21 mouse cellular contexts compared by ENCODE assay signal in genomic region chr7:24533031-24533571, GRCm38 (mm10). TPM values are rescaled to one million over a fixed set of nuclear protein-coding genes. Genes with fewer than 3 reads are reported as not detected.
DNase-seq lines count a peak whose midpoint lies in the region; ATAC-seq and TF ChIP-seq lines count a peak whose summit lies in the region.
"Had no signal": no experiment of that assay in that cellular context is flagged by ENCODE, and none has a peak within 500 bp of the region (broad histone marks: within the 10 kb centered on the region; RNA-seq: fewer than 3 reads in every experiment).

No protein-coding gene starts in this region.

- H3K27ac ChIP-seq in hindbrain, embryonic 10.5 days = no peak overlapping the region
- no peak overlapping the region for H3K27ac ChIP-seq in hindbrain, postnatal 0 days
- no peak overlapping the region for H3K27ac ChIP-seq in ES-Bruce4 (ENCODE audit: insufficient read depth, low read length)
- H3K27ac ChIP-seq in embryonic facial prominence, embryonic 12.5 days = no peak overlapping the region
- no peak overlapping the region for H3K27ac ChIP-seq in midbrain, embryonic 13.5 days
- H3K27ac ChIP-seq: limb, embryonic 15.5 days had no signal

- no peak for ATAC-seq in hindbrain, postnatal 0 days
- ATAC-seq in embryonic facial prominence, embryonic 12.5 days (ENCODE audit: insufficient number of reproducible peaks, insufficient read depth, low FRiP score, low TSS enrichment) = no peak
- ATAC-seq in midbrain, embryonic 13.5 days = no peak

- H3K9ac ChIP-seq in hindbrain, postnatal 0 days (replicated peaks; ENCODE audit: low read length) = no peak overlapping the region
- H3K9ac ChIP-seq in ES-Bruce4 (ENCODE audit: low read depth, poor library complexity, severe bottlenecking) = peak overlapping the region; percentile 54
- H3K9ac ChIP-seq in embryonic facial prominence, embryonic 12.5 days = peak overlapping the region; percentile 30; the same call in 1 of the 2 replicates
- peak overlapping the region; percentile 59; the same call in 1 of the 2 replicates for H3K9ac ChIP-seq in midbrain, embryonic 13.5 days (replicated peaks)
- H3K9ac ChIP-seq: limb, embryonic 15.5 days had no signal

- H3K4me1 ChIP-seq in hindbrain, embryonic 10.5 days (replicated peaks) = peaks cover 43% of the 10 kb centered on the region
- peaks cover 12% of the 10 kb centered on the region; the same call in 1 of the 2 replicates for H3K4me1 ChIP-seq in hindbrain, postnatal 0 days (ENCODE audit: insufficient read depth, low read length)
- no peaks in the 10 kb centered on the region for H3K4me1 ChIP-seq in ES-Bruce4 (ENCODE audit: control insufficient read depth, insufficient read depth, low read length)
- peaks cover 30% of the 10 kb centered on the region for H3K4me1 ChIP-seq in embryonic facial prominence, embryonic 12.5 days
- peaks cover 49% of the 10 kb centered on the region for H3K4me1 ChIP-seq in midbrain, embryonic 13.5 days (replicated peaks)

- no peak for DNase-seq in hindbrain, embryonic 10.5 days (ENCODE audit: low spot score)
- DNase-seq in hindbrain, postnatal 0 days (ENCODE audit: low spot score) = no peak
- no peak for DNase-seq in left cerebral cortex, postnatal 4 days
- DNase-seq in kidney, postnatal 10 days = no peak
- DNase-seq: cerebellum, adult 11-12 months; kidney, adult 11 months; lung, adult 18-20 months; retina, postnatal 1 day; thymus, postnatal 4 days had no signal

- H3K4me2 ChIP-seq in hindbrain, postnatal 0 days (ENCODE audit: low read depth, low read length) = no peak overlapping the region
- no peak overlapping the region for H3K4me2 ChIP-seq in embryonic facial prominence, embryonic 12.5 days (replicated peaks)
- H3K4me2 ChIP-seq in midbrain, embryonic 13.5 days (replicated peaks) = peak overlapping the region; percentile 42

- H3K36me3 ChIP-seq in hindbrain, embryonic 10.5 days = peaks cover 38% of the 10 kb centered on the region
- peaks cover 17% of the 10 kb centered on the region; the same call in 1 of the 2 replicates for H3K36me3 ChIP-seq in hindbrain, postnatal 0 days (ENCODE audit: insufficient read depth, low read length)
- no peaks in the 10 kb centered on the region for H3K36me3 ChIP-seq in ES-Bruce4 (ENCODE audit: control insufficient read depth, insufficient read depth, low read length, poor library complexity, severe bottlenecking)
- peaks cover 34% of the 10 kb centered on the region for H3K36me3 ChIP-seq in embryonic facial prominence, embryonic 12.5 days
- H3K36me3 ChIP-seq in midbrain, embryonic 13.5 days = peaks cover 36% of the 10 kb centered on the region

- 54% methylated on average over 28 of the region's 28 CpGs for WGBS in hindbrain, embryonic 10.5 days
- WGBS in hindbrain, postnatal 0 days = 67% methylated on average over 28 of the region's 28 CpGs
- 64% methylated on average over 28 of the region's 28 CpGs for WGBS in embryonic facial prominence, embryonic 12.5 days
- 59% methylated on average over 28 of the region's 28 CpGs for WGBS in midbrain, embryonic 13.5 days

- peak overlapping the region; percentile 37 for H3K4me3 ChIP-seq in hindbrain, embryonic 10.5 days
- H3K4me3 ChIP-seq in hindbrain, postnatal 0 days (ENCODE audit: low read length) = no peak overlapping the region
- peak overlapping the region; percentile 61 for H3K4me3 ChIP-seq in ES-Bruce4 (ENCODE audit: low read depth, low read length)
- H3K4me3 ChIP-seq in embryonic facial prominence, embryonic 12.5 days = no peak overlapping the region
- peak overlapping the region; percentile 14 for H3K4me3 ChIP-seq in midbrain, embryonic 13.5 days (replicated peaks)
- H3K4me3 ChIP-seq: limb, embryonic 15.5 days had no signal

- no peaks in the 10 kb centered on the region for H3K9me3 ChIP-seq in hindbrain, embryonic 10.5 days
- H3K9me3 ChIP-seq in hindbrain, postnatal 0 days (ENCODE audit: low read length) = no peaks in the 10 kb centered on the region
- H3K9me3 ChIP-seq in ES-Bruce4 (replicated peaks; ENCODE audit: control insufficient read depth, insufficient read depth, low read length, poor library complexity, severe bottlenecking) = no peaks in the 10 kb centered on the region
- H3K9me3 ChIP-seq in embryonic facial prominence, embryonic 12.5 days = no peaks in the 10 kb centered on the region
- H3K9me3 ChIP-seq in midbrain, embryonic 13.5 days = no peaks in the 10 kb centered on the region
- H3K9me3 ChIP-seq: limb, embryonic 15.5 days had no signal

- H3K27me3 ChIP-seq in hindbrain, embryonic 10.5 days (ENCODE audit: insufficient read depth, poor library complexity, severe bottlenecking) = peaks cover 41% of the 10 kb centered on the region
- no peaks in the 10 kb centered on the region for H3K27me3 ChIP-seq in hindbrain, postnatal 0 days (ENCODE audit: insufficient read depth, low read length)
- no peaks in the 10 kb centered on the region for H3K27me3 ChIP-seq in ES-Bruce4 (ENCODE audit: control insufficient read depth, insufficient read depth, low read length, poor library complexity, severe bottlenecking)
- peaks cover 12% of the 10 kb centered on the region for H3K27me3 ChIP-seq in embryonic facial prominence, embryonic 12.5 days
- peaks cover 11% of the 10 kb centered on the region for H3K27me3 ChIP-seq in midbrain, embryonic 13.5 days

- no peak; the same call in 1 of the 2 replicates for TF ChIP-seq CTCF in hindbrain, postnatal 0 days (IDR thresholded peaks at IDR 0.05; ENCODE audit: low read depth)
- peak; percentile 57 for TF ChIP-seq CTCF in ES-Bruce4 (IDR thresholded peaks at IDR 0.05; ENCODE audit: low read depth, low read length)

- no peak for TF ChIP-seq POLR2A in ES-Bruce4 (IDR thresholded peaks at IDR 0.05; ENCODE audit: insufficient read depth, low read length)

- no peak for TF ChIP-seq EP300 in ES-Bruce4 (IDR thresholded peaks at IDR 0.05; ENCODE audit: insufficient read depth, low read depth, low read length)

- intact Hi-C loops in left cerebral cortex, postnatal 4 days (cut with DNase I) = no loop called here

RNA-seq across cellular contexts. Expression of gene Irgq, which starts 2.6 kb away (rescaled TPM):
- polyA plus RNA-seq in hindbrain, embryonic 10.5 days (2016; fragmentation: Nextera tagmentation; extraction: Ambion mirVana) = 10.7 and 14.9 TPM in 2 replicates
- 103 and 107 TPM in 2 replicates for total RNA-seq in hindbrain, postnatal 0 days (2014; rRNA removed)
- 16.9 and 20.0 TPM in 2 replicates for polyA plus RNA-seq in hindbrain, postnatal 0 days (2015; fragmentation: Nextera tagmentation; extraction: Ambion mirVana)
- polyA plus RNA-seq in ES-Bruce4 (2011; ENCODE audit: insufficient read depth, insufficient read length, low read depth, missing spikeins) = 7.2 and 8.2 TPM in 2 replicates
- 17.6 and 18.0 TPM in 2 replicates for polyA plus RNA-seq in embryonic facial prominence, embryonic 12.5 days (2016; fragmentation: Nextera tagmentation; extraction: Ambion mirVana)
- 20.3 and 25.3 TPM in 2 replicates for polyA plus RNA-seq in midbrain, embryonic 13.5 days (2015; fragmentation: Nextera tagmentation; extraction: Ambion mirVana)
- 100 to 1,000 TPM; 118 to 120 TPM for total RNA-seq in left cerebral cortex, postnatal 4 days (2021)

RNA-seq across cellular contexts. Expression of gene Pinlyp, which starts 12.8 kb away (rescaled TPM):
- 0.26 TPM in 1 of 2 replicates, not detected in the other for polyA plus RNA-seq in hindbrain, embryonic 10.5 days (2016; fragmentation: Nextera tagmentation; extraction: Ambion mirVana)
- total RNA-seq in hindbrain, postnatal 0 days (2014; rRNA removed) = not detected in 2 replicates
- not detected in 2 replicates for polyA plus RNA-seq in hindbrain, postnatal 0 days (2015; fragmentation: Nextera tagmentation; extraction: Ambion mirVana)
- polyA plus RNA-seq in ES-Bruce4 (2011; ENCODE audit: insufficient read depth, insufficient read length, low read depth, missing spikeins) = 1.1 TPM in 1 of 2 replicates, not detected in the other
- not detected in 2 replicates for polyA plus RNA-seq in embryonic facial prominence, embryonic 12.5 days (2016; fragmentation: Nextera tagmentation; extraction: Ambion mirVana)
- not detected in 2 replicates for polyA plus RNA-seq in midbrain, embryonic 13.5 days (2015; fragmentation: Nextera tagmentation; extraction: Ambion mirVana)
- under 1 TPM in 1 of 2 experiments, not detected in 1; 0.48 TPM for total RNA-seq in left cerebral cortex, postnatal 4 days (2021)
- total RNA-seq: gastrocnemius, adult 8-10 months; heart, postnatal 4 days; layer of hippocampus, adult 18-20 months; left cerebral cortex, adult 18-20 months; megakaryocyte progenitor cell, adult 5-6 weeks had no signal
- polyA plus RNA-seq: heart, embryonic 11.5 days; neural tube, embryonic 11.5 days had no signal

RNA-seq across cellular contexts. Expression of gene Xrcc1, which starts 13.0 kb away (rescaled TPM):
- 132 and 160 TPM in 2 replicates for polyA plus RNA-seq in hindbrain, embryonic 10.5 days (2016; fragmentation: Nextera tagmentation; extraction: Ambion mirVana)
- 36.7 and 50.8 TPM in 2 replicates for total RNA-seq in hindbrain, postnatal 0 days (2014; rRNA removed)
- 44.0 and 45.1 TPM in 2 replicates for polyA plus RNA-seq in hindbrain, postnatal 0 days (2015; fragmentation: Nextera tagmentation; extraction: Ambion mirVana)
- polyA plus RNA-seq in ES-Bruce4 (2011; ENCODE audit: insufficient read depth, insufficient read length, low read depth, missing spikeins) = 84.8 and 85.8 TPM in 2 replicates
- 117 and 124 TPM in 2 replicates for polyA plus RNA-seq in embryonic facial prominence, embryonic 12.5 days (2016; fragmentation: Nextera tagmentation; extraction: Ambion mirVana)
- polyA plus RNA-seq in midbrain, embryonic 13.5 days (2015; fragmentation: Nextera tagmentation; extraction: Ambion mirVana) = 65.8 and 71.4 TPM in 2 replicates
- total RNA-seq in left cerebral cortex, postnatal 4 days (2021) = 10 to 100 TPM; 48.8 to 49.3 TPM

RNA-seq across cellular contexts. Expression of gene AC161166.1, which starts 20.8 kb away (rescaled TPM):
- polyA plus RNA-seq in hindbrain, embryonic 10.5 days (2016; fragmentation: Nextera tagmentation; extraction: Ambion mirVana) = 1.1 TPM in 2 replicates
- total RNA-seq in hindbrain, postnatal 0 days (2014; rRNA removed) = not detected in 2 replicates
- 0.19 and 0.55 TPM in 2 replicates for polyA plus RNA-seq in hindbrain, postnatal 0 days (2015; fragmentation: Nextera tagmentation; extraction: Ambion mirVana)
- polyA plus RNA-seq in ES-Bruce4 (2011; ENCODE audit: insufficient read depth, insufficient read length, low read depth, missing spikeins) = not detected in 2 replicates
- 1.3 and 1.4 TPM in 2 replicates for polyA plus RNA-seq in embryonic facial prominence, embryonic 12.5 days (2016; fragmentation: Nextera tagmentation; extraction: Ambion mirVana)
- polyA plus RNA-seq in midbrain, embryonic 13.5 days (2015; fragmentation: Nextera tagmentation; extraction: Ambion mirVana) = 1.2 and 1.9 TPM in 2 replicates
- not detected for total RNA-seq in left cerebral cortex, postnatal 4 days (2021)
- total RNA-seq: gastrocnemius, adult 8-10 months; heart, postnatal 4 days; layer of hippocampus, adult 18-20 months; left cerebral cortex, adult 18-20 months; megakaryocyte progenitor cell, adult 5-6 weeks had no signal
- polyA plus RNA-seq: spleen, adult 2 months had no signal

RNA-seq across cellular contexts. Expression of gene Zfp428, which starts 26.3 kb away (rescaled TPM):
- 109 and 150 TPM in 2 replicates for polyA plus RNA-seq in hindbrain, embryonic 10.5 days (2016; fragmentation: Nextera tagmentation; extraction: Ambion mirVana)
- 138 and 152 TPM in 2 replicates for total RNA-seq in hindbrain, postnatal 0 days (2014; rRNA removed)
- polyA plus RNA-seq in hindbrain, postnatal 0 days (2015; fragmentation: Nextera tagmentation; extraction: Ambion mirVana) = 219 and 222 TPM in 2 replicates
- polyA plus RNA-seq in ES-Bruce4 (2011; ENCODE audit: insufficient read depth, insufficient read length, low read depth, missing spikeins) = 12.3 and 13.1 TPM in 2 replicates
- polyA plus RNA-seq in embryonic facial prominence, embryonic 12.5 days (2016; fragmentation: Nextera tagmentation; extraction: Ambion mirVana) = 100 and 113 TPM in 2 replicates
- 234 and 261 TPM in 2 replicates for polyA plus RNA-seq in midbrain, embryonic 13.5 days (2015; fragmentation: Nextera tagmentation; extraction: Ambion mirVana)
- 100 to 1,000 TPM; 105 to 108 TPM for total RNA-seq in left cerebral cortex, postnatal 4 days (2021)

Comparison
In these comparisons a context has a peak if more than half of its experiments do, and no peak if none do; other contexts are left out.
1. H3K4me3 ChIP-seq: peak in hindbrain, embryonic 10.5 days (single experiment), ES-Bruce4 (single experiment) and midbrain, embryonic 13.5 days (single experiment); none in hindbrain, postnatal 0 days (single experiment) and embryonic facial prominence, embryonic 12.5 days (single experiment).